Mouse (Mus musculus): ENCODE data around the gene Nck1.

GRCm38 (mm10) chr9:100522029-100522428 is 23.9 kb downstream of the Nck1 start:
- TF ChIP-seq CTCF (IDR thresholded peaks at IDR 0.05; ENCODE audit: low read depth), result no peak
- no peak for TF ChIP-seq EP300 (IDR thresholded peaks at IDR 0.05; ENCODE audit: low read depth)

Data from heart, postnatal 0 days (tissue).